Mouse (Mus musculus) heart, postnatal 14 days (tissue): ENCODE measurements around the gene Olfr62. TPM values are rescaled to one million over a fixed set of nuclear protein-coding genes. Genes with fewer than 3 reads are reported as not detected.

Experiments used
- total RNA-seq, 2 experiments: library from RNA; stranded (reverse); gene quantifications; 2 replicates each; pipeline ENCODE4 v1.2.3; 2021

The Olfr62 gene
- total RNA-seq, 2 experiments from 2014 or later: not detected

Other genes with a start within 250 kb of the Olfr62 start
- 10 to 100 TPM; 14.7 TPM for gene Szt2, start 249.7 kb upstream of the Olfr62 start, total RNA-seq
- gene Med8, start 249.6 kb upstream of the Olfr62 start, total RNA-seq: 10 to 100 TPM; 39.3 to 47.0 TPM
- 10 to 100 TPM; 25.4 to 30.1 TPM for gene Elovl1, start 230.9 kb upstream of the Olfr62 start, total RNA-seq
- gene Cdc20, start 221.6 kb upstream of the Olfr62 start, total RNA-seq: 10 to 100 TPM in 1 of 2 experiments, 1 to 10 TPM in 1; 8.3 to 12.5 TPM
- under 1 TPM; 0.10 to 0.17 TPM for gene Mpl, start 201.4 kb upstream of the Olfr62 start, total RNA-seq
- 100 to 1,000 TPM; 101 to 106 TPM for gene Tie1, start 168.9 kb upstream of the Olfr62 start, total RNA-seq
- gene 2610528J11Rik, start 132.0 kb upstream of the Olfr62 start, total RNA-seq: not detected
- under 1 TPM; 0.22 to 0.26 TPM for gene Tmem125, start 114.9 kb upstream of the Olfr62 start, total RNA-seq
- gene Cfap57, start 38.2 kb upstream of the Olfr62 start, total RNA-seq: under 1 TPM; 0.07 to 0.12 TPM
- 10 to 100 TPM; 31.4 to 35.2 TPM for gene Ebna1bp2, start 38.2 kb upstream of the Olfr62 start, total RNA-seq
- not detected for gene Olfr1342, start 33.8 kb downstream of the Olfr62 start, total RNA-seq
- gene Olfr1341, start 44.6 kb downstream of the Olfr62 start, total RNA-seq: not detected
- not detected for gene Olfr1340, start 61.2 kb downstream of the Olfr62 start, total RNA-seq
- gene Olfr1339, start 73.2 kb downstream of the Olfr62 start, total RNA-seq: not detected
- not detected for gene Olfr1338, start 99.8 kb downstream of the Olfr62 start, total RNA-seq
- gene Olfr1337, start 123.6 kb downstream of the Olfr62 start, total RNA-seq: not detected
- not detected for gene Olfr1335, start 151.0 kb downstream of the Olfr62 start, total RNA-seq
- gene Olfr1333, start 177.3 kb downstream of the Olfr62 start, total RNA-seq: not detected
- gene Olfr1331, start 205.7 kb downstream of the Olfr62 start, total RNA-seq: not detected
- not detected for gene Olfr1330, start 229.6 kb downstream of the Olfr62 start, total RNA-seq